Mouse (Mus musculus) liver, adult 2 months (tissue): ENCODE measurements around the gene Timp2.

Experiments used
- CTCF ChIP-seq: fragments of 200-500 bp; IDR thresholded peaks from 2 replicates; pipeline ENCODE4 v1.5.1; 2011; ENCODE audit warnings: low read depth, low read length, control low read depth
- POLR2A ChIP-seq: fragments of 200-500 bp; IDR thresholded peaks from 2 replicates; pipeline ENCODE4 v1.6.1; 2011; ENCODE audit warnings: low read length, control low read depth; ENCODE audit not compliant: insufficient read depth; ENCODE audit errors: extremely low read depth

DNA sequence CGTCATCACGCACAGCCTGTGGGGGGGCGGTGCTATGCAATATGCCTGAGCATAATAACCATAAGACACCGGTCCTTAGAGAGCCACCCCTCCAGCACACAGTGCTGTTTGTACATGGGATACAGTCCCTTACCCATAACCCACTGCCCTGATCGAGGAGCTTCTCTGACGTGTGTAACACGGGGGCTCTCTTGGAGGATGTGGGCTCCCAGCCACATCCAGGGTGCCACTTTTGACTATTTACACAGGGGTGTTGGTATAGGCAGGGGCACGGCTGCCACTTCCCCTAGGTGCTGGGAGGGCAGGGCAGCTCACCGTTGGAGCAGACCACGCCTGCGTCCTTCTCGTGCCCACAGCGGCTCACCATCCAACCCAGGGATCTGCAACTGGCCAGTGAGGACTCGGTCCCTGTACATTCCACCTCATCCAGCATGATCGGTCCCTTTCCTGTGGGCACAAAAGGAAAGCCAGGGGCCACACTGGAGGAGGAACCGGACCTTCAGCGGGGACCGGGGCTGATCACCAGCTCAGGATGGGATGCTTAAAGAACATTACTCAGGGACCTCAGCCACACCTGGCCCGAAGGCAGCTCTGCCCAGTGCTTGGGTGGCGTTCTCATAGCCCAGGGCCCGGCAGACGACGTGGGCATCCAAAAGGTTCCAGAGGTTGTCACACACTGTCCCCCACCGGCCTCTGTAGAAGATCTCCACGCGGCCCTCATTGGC is 42.4 kb upstream of the Timp2 start:
- TF ChIP-seq CTCF (no peak), POLR2A (no peak)
